25 mouse cellular contexts compared by ENCODE assay signal in the genomic region with DNA sequence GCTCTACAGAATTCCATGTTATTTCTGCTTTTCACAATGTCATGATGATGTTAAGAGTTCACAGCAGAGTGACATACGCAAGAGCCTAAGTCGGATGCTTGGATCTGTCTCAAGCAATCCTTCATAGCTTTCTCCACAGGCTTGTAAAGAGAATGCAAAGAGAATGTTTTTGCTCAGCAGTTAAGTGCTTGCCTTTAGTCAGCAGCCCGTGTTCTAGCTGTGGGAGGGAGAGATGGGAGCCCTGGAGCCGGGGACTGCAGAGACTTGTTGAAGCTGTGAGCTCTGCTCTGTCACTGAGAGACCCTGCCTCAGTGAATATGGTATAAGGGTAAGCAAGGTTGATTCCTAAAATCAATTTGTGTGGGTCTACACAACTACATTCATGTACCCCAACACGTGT.
"Had no signal": no experiment of that assay in that cellular context is flagged by ENCODE, and none has a peak within 500 bp of the region (broad histone marks: within the 10 kb centered on the region; RNA-seq: fewer than 3 reads in every experiment).

No protein-coding gene starts in this region.

- H3K4me3 ChIP-seq: gastrocnemius, adult 2 months; heart, adult 2 months; heart, embryonic 12.5 days; hindbrain, embryonic 10.5 days; hindbrain, embryonic 12.5 days; intestine, embryonic 15.5 days; limb, embryonic 10.5 days; limb, embryonic 12.5 days; liver, embryonic 13.5 days; liver, embryonic 15.5 days had no signal

- DNase-seq: gastrocnemius, adult 2 months; gastrocnemius, postnatal 10 days; gastrocnemius, postnatal 25 days; heart, adult 2 months; heart, postnatal 14 days; heart, postnatal 4 days; kidney, adult 18-20 months; kidney, adult 8-10 months; kidney, postnatal 10 days; kidney, postnatal 25 days; kidney, postnatal 4 days; layer of hippocampus, adult 9-11 months; liver; liver, embryonic 13.5 days had no signal

- ATAC-seq: hindbrain, embryonic 16.5 days; inflammation-experienced regulatory T-cells, adult 6 months; intestine, postnatal 0 days had no signal

- H3K36me3 ChIP-seq: heart, embryonic 12.5 days; hindbrain, embryonic 10.5 days; hindbrain, embryonic 12.5 days; intestine, embryonic 15.5 days; limb, embryonic 10.5 days; limb, embryonic 12.5 days; liver, embryonic 13.5 days; liver, embryonic 15.5 days had no signal

- H3K27me3 ChIP-seq: heart, embryonic 12.5 days; hindbrain, embryonic 12.5 days; intestine, embryonic 15.5 days; limb, embryonic 12.5 days; liver, embryonic 13.5 days; liver, embryonic 15.5 days had no signal

- H3K4me1 ChIP-seq: heart, embryonic 12.5 days; hindbrain, embryonic 10.5 days; hindbrain, embryonic 12.5 days; intestine, embryonic 15.5 days; limb, embryonic 10.5 days; limb, embryonic 12.5 days; liver, embryonic 13.5 days; liver, embryonic 15.5 days had no signal

- H3K27ac ChIP-seq: gastrocnemius, adult 2 months; heart, adult 2 months; hindbrain, embryonic 10.5 days; hindbrain, embryonic 12.5 days; hindbrain, embryonic 14.5 days; intestine, embryonic 15.5 days; limb, embryonic 10.5 days; limb, embryonic 12.5 days; liver, embryonic 13.5 days; liver, embryonic 15.5 days had no signal

- H3K9me3 ChIP-seq: heart, embryonic 12.5 days; hindbrain, embryonic 10.5 days; hindbrain, embryonic 12.5 days; intestine, embryonic 15.5 days; limb, embryonic 10.5 days; limb, embryonic 12.5 days; liver, embryonic 13.5 days; liver, embryonic 15.5 days had no signal
